Mouse (Mus musculus) liver, embryonic 13.5 days (tissue): ENCODE data around the gene Ddx60. TPM values are rescaled to one million over a fixed set of nuclear protein-coding genes. Genes with fewer than 3 reads are reported as not detected.
"Not testable (repeated sequence)": the region's sequence is repeated elsewhere in the genome, so short reads cannot be mapped to it uniquely, and the experiment has no call there.

Experiments
- ATAC-seq: fragments of 200-750 bp; cut with Nextera tagmentation; 2 replicates; pipeline ENCODE4 v1.8.0; 2017; ENCODE audit warnings: low read depth, mild to moderate bottlenecking, moderate number of reproducible peaks, moderate library complexity
- DNase-seq: peaks from one replicate; pipeline ENCODE4 v3.0.0; 2022
- H3K27ac ChIP-seq: fragments of 300-500 bp; sonication (generic); 2 replicates; pipeline ENCODE4 v1.5.1; 2015; ENCODE audit warnings: moderate library complexity, mild to moderate bottlenecking, inconsistent platforms
- H3K27me3 ChIP-seq: fragments of 300-500 bp; sonication (generic); 2 replicates; pipeline ENCODE4 v1.6.1; 2015; ENCODE audit warnings: mild to moderate bottlenecking, inconsistent platforms
- H3K36me3 ChIP-seq: fragments of 300-500 bp; sonication (generic); 2 replicates; pipeline ENCODE4 v1.6.1; 2015; ENCODE audit warnings: mild to moderate bottlenecking, inconsistent platforms
- H3K4me1 ChIP-seq: fragments of 300-500 bp; sonication (generic); replicated peaks from 2 replicates; pipeline ENCODE4 v1.6.1; 2015; ENCODE audit warnings: inconsistent platforms
- H3K4me2 ChIP-seq: fragments of 300-500 bp; sonication (generic); 2 replicates; pipeline ENCODE4 v1.6.1; 2015; ENCODE audit warnings: inconsistent platforms, mild to moderate bottlenecking, moderate library complexity
- H3K4me3 ChIP-seq: fragments of 300-500 bp; sonication (generic); replicated peaks from 2 replicates; pipeline ENCODE4 v1.5.1; 2015; ENCODE audit warnings: mild to moderate bottlenecking, inconsistent platforms
- H3K9ac ChIP-seq: fragments of 300-500 bp; sonication (generic); 2 replicates; pipeline ENCODE4 v1.6.1; 2015; ENCODE audit warnings: mild to moderate bottlenecking, inconsistent platforms
- H3K9me3 ChIP-seq: fragments of 300-500 bp; sonication (generic); replicated peaks from 2 replicates; pipeline ENCODE4 v1.6.1; 2016; ENCODE audit warnings: inconsistent platforms
- WGBS: fragments of 180-500 bp; shearing (Covaris S2); methylation state at CpG from one replicate; pipeline ENCODE4 v1.1.7; 2015; ENCODE audit not compliant: insufficient replicate concordance; 5-methylcytosine and 5-hydroxymethylcytosine counted together
- polyA plus RNA-seq: library from polyadenylated mRNA; unstranded; fragments of >200 nt; fragmentation: Nextera tagmentation; extraction: Ambion mirVana; gene quantifications from 2 replicates; pipeline ENCODE4 v1.2.1, GENCODE M21; 2015

Ddx60 gene
- polyA plus RNA-seq, 1 experiment from 2014 or later: 0.48 TPM

DNA sequence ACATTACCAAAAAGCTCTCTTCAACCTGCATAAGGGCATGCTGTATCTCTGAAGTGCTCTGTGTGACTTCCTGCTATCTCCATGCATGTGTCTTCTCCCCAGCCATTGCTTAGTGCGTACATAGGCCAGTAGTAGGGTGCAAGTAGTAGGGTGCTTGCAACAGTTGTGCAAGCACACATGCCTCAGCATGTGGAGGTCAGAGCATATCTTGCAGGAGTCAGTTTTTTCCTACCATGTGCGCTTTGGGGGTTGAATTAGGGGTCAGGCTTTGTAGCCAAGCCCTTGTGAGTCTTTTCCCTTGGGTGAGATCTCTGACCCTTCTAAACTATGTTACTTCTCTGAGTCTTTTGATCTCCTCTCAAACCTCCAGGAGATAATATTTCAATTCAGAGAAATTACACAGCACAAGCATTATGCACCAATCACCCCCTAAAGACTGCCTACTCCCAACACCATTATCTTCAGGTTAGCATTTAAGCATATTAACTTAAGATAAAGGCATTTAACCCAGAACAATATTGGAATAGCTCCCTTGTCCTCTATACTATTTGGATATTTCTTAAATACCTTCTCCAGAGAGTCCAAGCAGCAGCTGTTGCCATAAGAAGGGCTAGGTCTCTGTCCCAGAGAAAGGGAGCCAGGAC, 8.6 kb upstream of the Ddx60 start:
- H3K4me1 ChIP-seq: no peaks in the 10 kb centered on the region
- H3K4me3 ChIP-seq: no peak overlapping the region
- WGBS: 63% methylated on average over 2 of the region's 2 CpGs
- H3K9ac ChIP-seq: no peak overlapping the region
- no peaks in the 10 kb centered on the region for H3K27me3 ChIP-seq
- no peaks in the 10 kb centered on the region for H3K9me3 ChIP-seq
- DNase-seq (no peak), ATAC-seq (no peak)
- H3K36me3 ChIP-seq: no peaks in the 10 kb centered on the region
- H3K27ac ChIP-seq: no peak overlapping the region
- no peak overlapping the region for H3K4me2 ChIP-seq

DNA sequence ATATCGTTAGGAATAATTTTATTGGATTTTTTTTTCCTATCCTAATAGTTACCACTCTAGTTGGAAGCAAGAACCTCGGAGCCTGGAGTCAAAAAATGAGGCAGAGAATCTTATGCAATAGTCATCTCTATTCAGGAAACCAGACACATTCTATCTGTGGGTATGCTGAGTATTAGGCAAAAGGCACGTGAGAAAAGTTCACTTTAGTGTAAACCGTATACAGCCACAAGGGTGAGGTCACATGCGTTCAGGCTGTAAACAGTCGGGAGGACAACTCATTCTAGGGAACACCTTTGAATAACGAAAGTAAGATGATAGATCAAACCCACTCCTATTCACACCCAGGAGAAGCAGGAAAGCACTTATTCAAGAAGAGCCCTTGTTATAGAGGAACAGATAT, 7.5 kb upstream of the Ddx60 start:
- WGBS: 57% methylated on average over 7 of the region's 7 CpGs
- no peak for ATAC-seq

DNA sequence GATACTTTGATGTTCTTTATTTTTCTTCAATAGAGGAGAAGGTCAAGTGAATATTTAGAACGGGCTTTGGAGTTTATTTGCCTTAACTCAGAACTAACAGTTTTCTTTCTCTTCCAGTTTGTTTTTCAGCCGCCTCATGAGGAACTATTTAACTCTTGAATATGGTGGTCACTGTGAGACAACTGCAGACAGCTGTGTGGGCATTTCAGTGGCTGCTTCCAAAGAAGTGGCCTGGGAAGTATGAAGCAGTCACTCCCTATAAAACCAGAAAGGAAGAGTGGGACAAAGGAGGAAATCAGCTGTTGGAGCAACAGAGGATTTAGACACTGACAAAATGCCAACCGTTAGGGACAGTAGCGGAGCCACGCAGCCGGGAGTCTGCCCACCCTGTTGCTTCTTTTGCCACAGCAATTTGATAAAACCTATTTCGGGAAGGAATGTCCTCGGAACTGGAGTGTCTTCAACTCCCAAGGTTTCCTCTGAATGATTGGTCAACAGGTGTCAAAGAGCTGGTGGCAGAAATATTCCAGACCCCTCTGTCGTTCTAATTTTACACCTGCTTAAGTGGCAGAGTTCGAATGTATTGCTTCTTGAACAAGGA, 6.3 kb upstream of the Ddx60 start:
- no peak overlapping the region for H3K9ac ChIP-seq
- no peaks in the 10 kb centered on the region for H3K9me3 ChIP-seq
- H3K4me1 ChIP-seq: no peaks in the 10 kb centered on the region
- no peaks in the 10 kb centered on the region for H3K27me3 ChIP-seq
- no peak overlapping the region for H3K27ac ChIP-seq
- WGBS: 65% methylated on average over 10 of the region's 10 CpGs
- no peak overlapping the region for H3K4me2 ChIP-seq
- no peak for DNase-seq
- H3K4me3 ChIP-seq: no peak overlapping the region
- no peaks in the 10 kb centered on the region for H3K36me3 ChIP-seq
- ATAC-seq: no peak

More for the DNA sequence above, 7.5 kb upstream of the Ddx60 start:
- H3K27ac ChIP-seq: no peak overlapping the region
- no peak overlapping the region for H3K4me3 ChIP-seq
- no peak overlapping the region for H3K4me2 ChIP-seq
- H3K4me1 ChIP-seq: no peaks in the 10 kb centered on the region
- no peak for DNase-seq
- H3K36me3 ChIP-seq: no peaks in the 10 kb centered on the region
- H3K27me3 ChIP-seq: no peaks in the 10 kb centered on the region
- H3K9me3 ChIP-seq: no peaks in the 10 kb centered on the region
- no peak overlapping the region for H3K9ac ChIP-seq

DNA sequence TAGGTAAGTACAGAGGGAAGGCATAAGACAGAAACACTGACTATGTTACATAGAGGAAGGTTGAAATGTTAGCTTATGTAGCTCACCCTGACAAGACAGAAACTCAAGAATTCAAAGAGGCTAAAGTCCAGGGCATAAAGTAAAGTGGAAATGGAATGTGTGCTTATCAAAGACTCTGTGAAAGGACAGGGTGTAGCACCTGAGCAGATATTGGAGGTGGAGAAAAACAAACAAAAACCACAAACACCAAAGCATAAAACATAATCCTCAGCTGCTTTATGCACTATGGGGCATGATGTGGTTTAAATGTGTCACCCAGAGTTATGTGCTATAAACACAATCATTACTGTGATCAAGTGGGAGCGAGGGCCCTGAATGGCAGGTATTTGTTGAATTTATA, 3.4 kb upstream of the Ddx60 start:
- no peaks in the 10 kb centered on the region for H3K4me1 ChIP-seq
- no peak overlapping the region for H3K9ac ChIP-seq
- H3K4me2 ChIP-seq: no peak overlapping the region
- ATAC-seq (no peak), DNase-seq (no peak)
- H3K27ac ChIP-seq: no peak overlapping the region
- no peaks in the 10 kb centered on the region for H3K9me3 ChIP-seq
- H3K4me3 ChIP-seq: no peak overlapping the region
- 61% methylated on average over 1 of the region's 1 CpGs for WGBS
- no peaks in the 10 kb centered on the region for H3K27me3 ChIP-seq
- H3K36me3 ChIP-seq: no peaks in the 10 kb centered on the region

DNA sequence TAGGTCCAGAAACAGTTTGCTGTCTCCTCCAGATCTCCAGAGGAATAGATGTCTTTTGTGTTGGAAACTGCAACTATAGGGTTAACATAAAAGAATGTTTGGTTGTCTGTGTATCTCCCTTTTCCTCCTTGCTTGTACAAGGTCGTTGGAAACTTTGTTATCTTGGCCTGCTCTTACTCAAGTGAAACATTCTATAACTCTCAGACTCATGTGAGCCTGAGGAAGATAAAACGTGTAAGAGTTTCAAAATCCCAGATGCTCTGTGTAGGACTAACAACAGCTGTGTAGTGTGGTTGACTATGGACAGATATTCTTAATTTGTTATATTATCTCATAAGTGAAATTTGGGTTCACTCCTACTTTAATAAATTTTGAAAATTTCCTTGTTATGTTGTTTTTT, 5.4 kb downstream of the Ddx60 start:
- Histone ChIP-seq H3K4me2 (no peak overlapping the region), H3K36me3 (no peaks in the 10 kb centered on the region), H3K9ac (no peak overlapping the region), H3K27me3 (no peaks in the 10 kb centered on the region), H3K4me3 (no peak overlapping the region), H3K4me1 (no peaks in the 10 kb centered on the region), H3K27ac (no peak overlapping the region), H3K9me3 (no peaks in the 10 kb centered on the region)
- WGBS: 3% methylated on average over 2 of the region's 2 CpGs
- DNase-seq (no peak), ATAC-seq (no peak)

DNA sequence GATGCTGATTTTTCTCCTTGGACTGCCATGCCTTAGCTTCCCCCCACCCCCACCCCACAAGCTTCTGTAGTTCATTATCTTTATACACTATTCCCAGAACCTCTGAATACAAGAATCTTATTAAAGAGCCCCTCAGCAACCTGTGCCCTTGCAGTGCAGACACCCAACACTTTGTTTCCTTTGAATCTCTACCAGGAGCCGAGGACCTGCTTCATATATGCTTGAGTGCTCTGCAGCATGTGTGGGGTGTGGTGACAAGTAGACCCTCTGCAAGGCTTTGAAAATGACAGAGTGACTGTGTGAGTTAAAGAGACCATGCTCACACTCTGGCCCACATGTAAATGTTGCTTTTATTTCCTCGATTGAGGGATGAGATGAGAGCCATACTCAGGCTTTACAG, 9.7 kb downstream of the Ddx60 start:
- Histone ChIP-seq H3K27me3 (no peaks in the 10 kb centered on the region), H3K9ac (no peak overlapping the region), H3K27ac (no peak overlapping the region), H3K4me2 (no peak overlapping the region), H3K36me3 (no peaks in the 10 kb centered on the region), H3K9me3 (no peaks in the 10 kb centered on the region), H3K4me1 (no peaks in the 10 kb centered on the region), H3K4me3 (no peak overlapping the region)
- WGBS: 58% methylated on average over 2 of the region's 2 CpGs
- no peak for ATAC-seq
- no peak for DNase-seq

DNA sequence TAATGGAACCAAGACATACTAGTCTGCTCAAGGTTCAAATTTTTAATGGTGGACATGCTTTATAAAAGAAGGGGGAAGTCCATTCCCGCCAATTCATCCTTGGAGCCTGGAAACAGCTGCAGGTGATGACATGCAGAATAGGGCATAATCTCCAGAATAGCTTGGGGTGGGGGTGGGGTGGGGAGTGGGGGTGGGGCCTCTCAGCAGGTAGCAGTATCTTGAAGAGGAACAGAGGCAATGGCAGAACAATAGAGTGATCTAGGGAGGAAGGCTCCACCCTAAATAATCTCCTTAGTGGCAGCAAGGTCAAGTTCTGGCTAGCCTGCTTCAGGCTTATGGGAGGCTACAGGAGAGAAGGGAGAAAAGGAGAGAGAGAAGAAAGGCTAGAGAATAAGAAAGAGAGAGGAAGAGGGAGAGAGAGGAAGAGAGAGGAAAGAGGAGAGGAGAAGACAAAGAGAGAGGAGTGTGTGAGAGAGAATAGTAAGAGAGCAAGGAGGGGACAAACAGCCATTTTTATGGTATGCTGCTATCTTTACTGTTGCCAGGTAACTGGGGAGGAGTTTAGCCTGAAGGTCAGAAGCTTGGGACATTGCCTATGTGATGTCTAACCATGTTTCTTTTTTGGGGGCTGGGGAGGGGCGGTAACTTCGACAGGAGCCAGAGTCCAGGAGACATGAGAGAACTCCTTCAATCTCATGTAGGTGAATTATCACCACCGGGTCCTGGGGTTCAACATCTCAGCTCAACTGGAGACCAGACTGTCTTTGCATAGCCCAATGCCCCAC, 36.9 kb downstream of the Ddx60 start:
- ATAC-seq, H3K36me3 ChIP-seq, H3K4me1 ChIP-seq, H3K4me3 ChIP-seq, DNase-seq, H3K4me2 ChIP-seq, H3K9me3 ChIP-seq, H3K27ac ChIP-seq, H3K9ac ChIP-seq, H3K27me3 ChIP-seq: not testable (repeated sequence)
- 65% methylated on average over 4 of the region's 4 CpGs for WGBS

DNA sequence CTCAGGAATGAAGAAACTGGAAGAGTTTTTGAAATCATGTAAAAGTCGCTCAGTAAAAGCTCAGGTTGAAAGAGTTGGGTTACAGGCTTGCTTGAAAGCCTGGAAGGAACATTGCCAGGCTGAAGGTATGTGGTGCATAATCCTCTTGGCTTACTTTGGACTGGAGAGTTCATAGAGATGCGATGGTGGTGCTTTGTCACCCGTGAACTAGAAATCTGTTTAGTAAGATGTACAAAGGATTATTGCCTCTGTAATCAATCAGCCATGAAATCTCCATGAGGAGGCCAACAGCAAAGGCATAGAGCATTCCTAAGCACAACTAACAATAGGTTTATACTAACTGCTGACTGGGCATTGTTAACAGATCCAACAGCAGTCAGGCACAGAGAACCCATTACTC, 41.7 kb downstream of the Ddx60 start:
- no peak overlapping the region for H3K4me3 ChIP-seq
- no peaks in the 10 kb centered on the region for H3K9me3 ChIP-seq
- no peak overlapping the region for H3K27ac ChIP-seq
- no peaks in the 10 kb centered on the region for H3K27me3 ChIP-seq
- H3K36me3 ChIP-seq: no peaks in the 10 kb centered on the region
- no peak overlapping the region for H3K9ac ChIP-seq
- WGBS: 70% methylated on average over 3 of the region's 3 CpGs
- no peak overlapping the region for H3K4me2 ChIP-seq
- DNase-seq (no peak), ATAC-seq (no peak)
- no peaks in the 10 kb centered on the region for H3K4me1 ChIP-seq

DNA sequence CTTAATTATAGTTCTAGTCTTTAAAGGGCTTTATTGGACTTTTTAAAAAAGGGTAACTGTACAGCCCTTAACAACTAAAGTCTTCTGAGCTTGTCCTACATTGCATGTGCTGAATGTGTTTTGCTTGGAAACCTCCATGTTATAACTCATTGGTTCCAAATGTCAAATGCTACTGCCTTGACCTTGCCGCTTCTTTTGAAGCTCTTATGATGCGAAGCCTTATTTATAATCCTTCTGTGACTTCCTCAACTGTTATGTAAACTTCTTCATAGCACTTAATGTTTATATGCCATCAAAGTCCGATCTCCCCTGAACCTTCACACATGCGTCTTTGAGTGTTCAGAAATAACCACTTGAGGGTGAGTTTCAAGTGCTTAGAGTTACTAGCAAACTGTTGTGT, 57.1 kb downstream of the Ddx60 start:
- DNase-seq: no peak
- Histone ChIP-seq H3K4me1 (no peaks in the 10 kb centered on the region), H3K9me3 (no peaks in the 10 kb centered on the region), H3K4me3 (no peak overlapping the region), H3K27me3 (no peaks in the 10 kb centered on the region), H3K9ac (no peak overlapping the region), H3K4me2 (no peak overlapping the region), H3K36me3 (no peaks in the 10 kb centered on the region), H3K27ac (no peak overlapping the region)
- 74% methylated on average over 4 of the region's 4 CpGs for WGBS
- no peak for ATAC-seq

DNA sequence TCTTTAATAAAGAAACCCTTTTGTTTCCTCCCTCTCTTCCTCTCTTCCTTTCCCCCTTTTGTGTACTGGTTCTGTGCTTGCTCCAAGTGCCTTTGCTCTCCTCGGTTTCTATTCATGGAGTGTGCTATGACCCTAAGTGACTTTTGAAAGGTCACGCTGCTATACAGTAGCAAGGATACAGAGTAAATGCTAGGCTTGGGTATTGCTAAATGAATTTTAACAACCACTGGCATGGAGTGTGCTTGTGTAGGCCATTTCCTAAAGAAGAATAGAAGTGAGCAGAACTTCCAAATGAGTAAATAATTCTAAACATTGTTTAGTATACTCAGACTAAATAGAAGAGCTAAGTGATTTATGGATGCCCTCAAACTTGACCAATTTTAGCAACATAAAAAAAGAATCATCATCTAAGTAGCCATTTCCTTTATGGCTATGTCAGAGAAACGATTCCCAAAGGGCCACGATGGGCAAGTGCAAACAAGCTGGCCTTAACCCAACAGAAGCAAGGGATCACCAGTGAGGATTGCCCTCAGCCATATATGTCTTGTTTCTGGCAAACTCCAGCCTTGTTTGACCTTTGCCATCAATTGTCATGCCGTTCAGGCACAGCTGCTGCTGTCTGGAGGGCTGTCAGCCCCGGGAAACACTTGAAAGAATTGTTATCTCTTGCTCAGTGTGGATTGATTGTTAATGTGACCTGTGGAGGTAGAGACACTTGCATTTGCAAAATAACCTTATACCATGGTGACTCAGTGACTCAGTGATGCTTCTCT, 58.0 kb downstream of the Ddx60 start:
- Histone ChIP-seq H3K4me3 (no peak overlapping the region), H3K27ac (no peak overlapping the region), H3K9me3 (no peaks in the 10 kb centered on the region), H3K4me2 (no peak overlapping the region), H3K27me3 (no peaks in the 10 kb centered on the region), H3K36me3 (no peaks in the 10 kb centered on the region), H3K4me1 (no peaks in the 10 kb centered on the region), H3K9ac (no peak overlapping the region)
- ATAC-seq (no peak), DNase-seq (no peak)
- 52% methylated on average over 6 of the region's 6 CpGs for WGBS

DNA sequence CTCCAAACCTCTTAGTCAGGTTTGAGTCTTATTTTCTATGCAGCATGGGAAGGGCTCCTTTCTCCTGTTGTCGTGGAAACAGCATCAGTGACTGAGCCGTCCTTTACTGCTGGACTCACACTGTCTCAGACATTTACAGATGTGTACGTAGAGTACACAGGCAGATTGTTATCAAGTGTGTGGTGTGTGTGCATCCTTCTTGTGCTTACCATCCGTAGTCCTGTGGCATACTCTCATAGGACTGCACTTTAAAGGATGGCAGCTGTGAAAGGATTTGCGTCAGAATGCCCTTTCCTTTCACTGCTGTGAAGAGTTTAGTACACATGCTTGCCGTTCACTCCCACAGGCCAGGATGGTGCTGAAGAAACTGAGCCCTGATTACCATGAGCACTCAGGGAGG, 61.6 kb downstream of the Ddx60 start:
- H3K4me2 ChIP-seq: no peak overlapping the region
- H3K27me3 ChIP-seq: no peaks in the 10 kb centered on the region
- no peak overlapping the region for H3K4me3 ChIP-seq
- ATAC-seq: no peak
- no peaks in the 10 kb centered on the region for H3K36me3 ChIP-seq
- no peaks in the 10 kb centered on the region for H3K4me1 ChIP-seq
- WGBS: 61% methylated on average over 6 of the region's 6 CpGs
- no peak overlapping the region for H3K27ac ChIP-seq
- DNase-seq: no peak
- no peaks in the 10 kb centered on the region for H3K9me3 ChIP-seq
- H3K9ac ChIP-seq: no peak overlapping the region
